Mouse (Mus musculus) embryonic facial prominence, embryonic 12.5 days (tissue): ENCODE measurements around the gene Perp. TPM values are rescaled to one million over a fixed set of nuclear protein-coding genes. Genes with fewer than 3 reads are reported as not detected.

Experiments used
- ATAC-seq: fragments of 200-750 bp; cut with Nextera tagmentation; 2 replicates; pipeline ENCODE4 v1.8.0; 2017; ENCODE audit not compliant: insufficient number of reproducible peaks, insufficient read depth, low FRiP score, low TSS enrichment
- H3K27ac ChIP-seq: fragments of 300-500 bp; sonication (generic); 2 replicates; pipeline ENCODE4 v1.5.1; 2016; ENCODE audit warnings: mild to moderate bottlenecking
- H3K27me3 ChIP-seq: fragments of 300-500 bp; sonication (generic); 2 replicates; pipeline ENCODE4 v1.6.1; 2016; ENCODE audit warnings: mild to moderate bottlenecking, moderate library complexity
- H3K36me3 ChIP-seq: fragments of 300-500 bp; sonication (generic); 2 replicates; pipeline ENCODE4 v1.6.1; 2016; ENCODE audit warnings: mild to moderate bottlenecking
- H3K4me1 ChIP-seq: fragments of 300-500 bp; sonication (generic); 2 replicates; pipeline ENCODE4 v1.6.1; 2016
- H3K4me2 ChIP-seq: fragments of 300-500 bp; sonication (generic); replicated peaks from 2 replicates; pipeline ENCODE4 v1.6.1; 2016; ENCODE audit warnings: mild to moderate bottlenecking, moderate library complexity
- H3K4me3 ChIP-seq: fragments of 300-500 bp; sonication (generic); 2 replicates; pipeline ENCODE4 v1.5.1; 2016; ENCODE audit warnings: mild to moderate bottlenecking
- H3K9ac ChIP-seq: fragments of 300-500 bp; sonication (generic); 2 replicates; pipeline ENCODE4 v1.6.1; 2016; ENCODE audit warnings: mild to moderate bottlenecking, moderate library complexity
- H3K9me3 ChIP-seq: fragments of 300-500 bp; sonication (generic); 2 replicates; pipeline ENCODE4 v1.6.1; 2016; ENCODE audit warnings: mild to moderate bottlenecking, moderate library complexity
- WGBS: fragments of 180-500 bp; shearing (Covaris S2); methylation state at CpG from one replicate; pipeline ENCODE4 v1.1.7; 2016; 5-methylcytosine and 5-hydroxymethylcytosine counted together
- polyA plus RNA-seq: library from polyadenylated mRNA; unstranded; fragments of >200 nt; fragmentation: Nextera tagmentation; extraction: Ambion mirVana; gene quantifications from 2 replicates; pipeline ENCODE4 v1.2.1, GENCODE M21; 2016

Gene Perp
- polyA plus RNA-seq, 1 experiment from 2014 or later, result 45.3 TPM

DNA sequence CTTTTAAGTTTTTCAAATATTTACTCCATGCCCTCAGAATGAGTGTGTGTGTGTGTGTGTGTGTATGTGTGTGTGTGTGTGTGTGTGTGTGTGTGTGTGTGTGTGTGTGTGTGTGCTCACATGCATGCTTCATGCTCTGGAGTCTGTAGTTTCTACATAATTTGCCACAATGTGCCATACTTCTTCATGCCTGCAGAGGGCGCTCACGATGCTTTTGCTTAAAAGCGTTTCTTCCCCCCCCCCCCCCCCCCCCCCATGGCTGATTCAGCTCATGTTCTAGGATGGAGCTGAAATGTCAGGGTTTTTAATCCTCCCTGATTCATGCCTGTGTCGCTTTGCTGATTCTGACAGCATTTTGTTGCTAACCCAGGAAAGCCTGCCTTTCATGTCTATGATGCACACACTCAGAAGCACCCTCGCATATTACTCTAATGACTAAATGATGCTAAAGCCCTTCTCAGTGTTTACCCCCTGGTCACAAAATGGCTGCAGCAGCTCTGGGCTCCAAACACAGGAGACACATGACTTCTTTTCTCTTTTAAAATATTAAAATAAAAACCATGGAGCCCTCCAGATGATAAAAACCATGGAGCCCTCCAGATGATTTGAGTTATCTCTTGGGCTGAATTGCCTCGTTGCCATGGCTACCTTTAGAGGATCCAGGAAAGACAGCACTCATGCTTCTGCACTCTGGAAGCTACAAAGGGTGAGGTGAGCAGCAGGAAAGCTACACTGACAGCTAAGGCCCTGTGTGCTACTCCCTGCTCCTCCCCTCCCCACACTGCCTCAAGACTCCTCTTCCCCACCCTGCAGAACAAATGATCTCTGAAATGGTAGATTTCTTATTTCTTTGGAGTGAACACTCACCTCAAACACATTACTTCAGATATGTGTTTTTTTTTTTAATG, 49.7 kb downstream of the Perp start:
- no peak overlapping the region for H3K27ac ChIP-seq
- no peak overlapping the region for H3K4me2 ChIP-seq
- no peaks in the 10 kb centered on the region for H3K4me1 ChIP-seq
- H3K27me3 ChIP-seq, result no peaks in the 10 kb centered on the region
- H3K4me3 ChIP-seq, result no peak overlapping the region
- H3K9ac ChIP-seq, result no peak overlapping the region
- ATAC-seq, result no peak
- WGBS, result 32% methylated on average over 5 of the region's 6 CpGs
- H3K36me3 ChIP-seq, result no peaks in the 10 kb centered on the region
- H3K9me3 ChIP-seq, result no peaks in the 10 kb centered on the region

DNA sequence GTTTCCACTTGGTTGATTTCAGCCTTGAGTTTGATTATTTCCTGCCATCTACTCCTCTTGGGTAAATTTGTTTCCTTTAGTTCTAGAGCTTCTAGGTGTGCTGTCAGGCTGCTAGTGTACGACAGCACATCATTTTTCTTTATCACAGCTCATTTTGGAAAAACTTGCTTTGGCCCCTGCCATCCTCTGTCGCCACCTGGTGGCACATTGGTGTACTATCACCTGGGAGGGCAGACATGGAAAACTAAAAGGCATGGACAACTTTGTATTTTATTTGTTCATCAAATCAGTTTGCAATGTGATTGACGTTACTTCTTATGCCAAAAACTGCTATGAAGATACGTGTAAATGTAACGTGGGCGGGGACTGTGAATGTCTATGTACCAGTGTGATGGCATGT, 59.3 kb downstream of the Perp start:
- Histone ChIP-seq H3K36me3 (no peaks in the 10 kb centered on the region), H3K4me2 (no peak overlapping the region), H3K9me3 (no peaks in the 10 kb centered on the region), H3K27me3 (no peaks in the 10 kb centered on the region), H3K4me1 (no peaks in the 10 kb centered on the region), H3K9ac (no peak overlapping the region), H3K4me3 (no peak overlapping the region), H3K27ac (no peak overlapping the region)
- WGBS, result 22% methylated on average over 6 of the region's 6 CpGs
- ATAC-seq, result no peak

Other genes starting within 250 kb of the Perp start
- gene Arfgef3, start 101.1 kb upstream of the Perp start, polyA plus RNA-seq, result 0.89 and 0.90 TPM in 2 replicates
- not detected in 2 replicates for gene Gm4922, start 58.2 kb upstream of the Perp start, polyA plus RNA-seq
- gene Tnfaip3, start 170.6 kb downstream of the Perp start, polyA plus RNA-seq, result 3.3 and 3.9 TPM in 2 replicates